Mouse (Mus musculus): ENCODE data around the gene Btbd2.
"Not testable (repeated sequence)": the region's sequence is repeated elsewhere in the genome, so short reads cannot be mapped to it uniquely, and the experiment has no call there.

Gene Btbd2

DNA sequence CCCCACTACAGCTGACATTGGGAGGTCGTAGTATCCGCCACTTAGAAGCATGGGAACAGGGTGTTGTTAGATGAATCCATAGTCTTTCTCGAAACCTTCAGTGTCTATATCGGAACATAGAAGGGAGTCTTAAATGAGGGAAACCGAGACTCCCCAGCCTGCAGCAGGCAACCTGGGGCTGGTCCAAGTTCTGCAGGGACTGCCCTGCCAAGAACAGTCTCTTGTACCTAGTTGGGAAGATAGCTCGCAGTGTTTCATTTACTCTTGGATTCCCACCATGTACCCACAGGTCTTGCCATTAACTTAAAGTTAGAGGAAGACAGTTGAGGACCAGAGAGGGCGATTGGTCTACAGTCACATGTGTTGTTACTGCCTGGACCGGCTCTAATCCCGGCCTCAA, 36.5 kb downstream of the Btbd2 start:
- in situ Hi-C loops (cut with MboI; ENCODE audit: unreplicated experiment in 2 of 2) = loop anchor here in 1 of 2 experiments (5.0 kb wide), 1 partner anchor 37 kb away; the partner anchor contains the start of gene Btbd2

GRCm38 (mm10) chr10:80619465-80620244, 37.2 kb downstream of the Btbd2 start:
- in situ Hi-C loops (cut with MboI; ENCODE audit: unreplicated experiment in 2 of 2) = loop anchor here in 1 of 2 experiments (5.0 kb wide), 1 partner anchor 38 kb away; the partner anchor contains the start of gene Btbd2

DNA sequence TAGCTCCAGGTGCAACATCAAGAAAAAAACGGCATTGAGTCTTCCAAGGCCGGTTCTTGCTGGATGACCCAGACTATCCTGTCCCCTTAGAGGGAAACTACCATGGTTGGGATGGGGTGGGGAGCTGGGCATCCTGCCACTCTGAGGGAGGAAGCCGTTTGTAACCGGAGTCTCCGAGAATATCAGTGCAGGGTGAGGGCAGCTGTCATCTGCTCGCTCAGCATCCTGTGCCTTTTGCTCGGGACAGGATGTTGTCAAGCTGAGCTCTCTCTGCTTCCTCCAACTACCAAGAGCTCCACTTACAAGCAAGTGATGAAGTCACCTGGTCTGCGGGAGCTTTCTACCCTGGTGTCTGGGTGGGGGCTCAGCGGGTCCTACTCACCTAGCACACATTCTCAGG, 38.7 kb downstream of the Btbd2 start:
- in situ Hi-C loops (cut with MboI; ENCODE audit: unreplicated experiment in 2 of 2) = no loop called here

- in situ Hi-C loops (cut with MboI; ENCODE audit: unreplicated experiment in 2 of 2) = loop anchor here in 1 of 2 experiments (5.0 kb wide), 2 partner anchors 37 to 73 kb away; partner anchors contain the start of gene Klf16
Measured at GRCm38 (mm10) chr10:80614351-80614750, 42.5 kb downstream of the Btbd2 start.

GRCm38 (mm10) chr10:80613821-80614220, 43.0 kb downstream of the Btbd2 start:
- in situ Hi-C loops (cut with MboI; ENCODE audit: unreplicated experiment in 2 of 2) = loop anchor here in 1 of 2 experiments (5.0 kb wide), 2 partner anchors 37 to 73 kb away; partner anchors contain the start of gene Klf16

GRCm38 (mm10) chr10:80611905-80612304, 45.0 kb downstream of the Btbd2 start:
- in situ Hi-C loops (cut with MboI; ENCODE audit: unreplicated experiment in 2 of 2) = loop anchor here in 1 of 2 experiments (5.0 kb wide), 2 partner anchors 35 to 75 kb away; partner anchors contain the start of gene Klf16

DNA sequence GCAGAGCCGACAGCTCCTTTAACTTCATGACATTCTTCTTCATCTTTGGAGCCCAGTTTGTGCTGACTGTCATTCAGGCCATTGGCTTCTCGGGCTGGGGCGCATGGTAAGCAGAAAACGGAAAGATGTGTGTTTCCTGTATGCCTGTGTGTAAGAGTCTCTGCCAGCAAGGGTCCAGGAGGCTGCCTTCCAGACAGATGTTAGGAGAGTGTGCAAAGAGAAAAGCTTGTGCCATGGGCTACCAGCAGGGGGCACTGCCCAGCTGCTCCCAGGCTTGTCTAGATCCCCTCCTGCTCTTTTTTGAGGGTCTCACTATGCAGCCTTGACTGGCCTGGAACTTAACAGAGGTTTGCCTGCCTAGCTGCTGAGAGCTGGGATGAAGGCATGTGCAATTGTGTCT, 45.8 kb downstream of the Btbd2 start:
- in situ Hi-C loops (cut with MboI; ENCODE audit: unreplicated experiment in 2 of 2) = loop anchor here in 1 of 2 experiments (5.0 kb wide), 2 partner anchors 34 to 76 kb away; partner anchors contain the start of gene Klf16

GRCm38 (mm10) chr10:80610116-80610785, 46.6 kb downstream of the Btbd2 start:
- in situ Hi-C loops (cut with MboI; ENCODE audit: unreplicated experiment in 2 of 2) = loop anchor here in 1 of 2 experiments (5.0 kb wide), 2 partner anchors 33 to 77 kb away; partner anchors contain the start of gene Klf16

GRCm38 (mm10) chr10:80609269-80609924, 47.5 kb downstream of the Btbd2 start:
- in situ Hi-C loops (cut with MboI; ENCODE audit: unreplicated experiment in 2 of 2) = no loop called here

DNA sequence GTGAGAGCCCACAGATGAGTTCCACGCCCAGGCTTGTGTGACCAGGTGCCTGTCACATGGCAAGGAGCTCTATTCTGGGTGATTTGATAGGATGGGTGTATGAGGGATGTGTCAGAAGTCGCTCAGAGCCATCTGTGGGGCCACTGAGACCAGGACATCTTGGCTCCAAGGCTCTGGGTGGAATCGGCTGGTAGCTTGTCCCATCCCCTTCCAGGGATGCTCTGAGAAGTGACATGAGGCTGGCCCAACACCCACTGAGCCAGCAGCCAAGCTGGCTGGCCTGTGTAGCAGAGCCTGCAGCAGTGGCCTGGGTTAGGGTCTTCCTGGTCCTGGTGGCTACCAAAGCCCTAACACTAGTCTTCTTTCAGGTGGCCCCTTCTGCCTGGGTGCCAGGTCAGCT, 48.4 kb downstream of the Btbd2 start:
- in situ Hi-C loops (cut with MboI; ENCODE audit: unreplicated experiment in 2 of 2) = no loop called here

- in situ Hi-C loops (cut with MboI; ENCODE audit: unreplicated experiment in 2 of 2) = no loop called here
Measured at GRCm38 (mm10) chr10:80606737-80607350, 50.0 kb downstream of the Btbd2 start.

DNA sequence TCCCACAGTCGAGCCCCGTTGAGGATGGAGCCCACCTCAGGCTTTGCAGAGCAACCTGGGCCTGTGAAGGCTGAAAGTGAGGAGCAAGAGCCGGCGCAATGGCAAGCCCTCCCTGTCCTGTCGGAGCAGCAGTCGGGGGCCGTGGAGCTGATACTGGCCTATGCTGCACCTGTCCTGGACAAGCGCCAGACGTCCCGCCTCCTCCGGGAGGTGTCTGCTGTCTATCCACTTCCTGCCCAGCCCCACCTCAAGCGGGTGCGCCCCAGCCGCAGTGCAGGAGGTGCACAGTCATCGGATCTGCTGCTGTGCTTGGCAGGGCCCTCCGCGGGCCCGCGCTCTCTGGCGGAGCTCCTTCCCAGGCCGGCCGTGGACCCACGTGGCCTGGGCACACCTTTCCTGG, 50.6 kb downstream of the Btbd2 start:
- in situ Hi-C loops (cut with MboI; ENCODE audit: unreplicated experiment in 2 of 2) = no loop called here

DNA sequence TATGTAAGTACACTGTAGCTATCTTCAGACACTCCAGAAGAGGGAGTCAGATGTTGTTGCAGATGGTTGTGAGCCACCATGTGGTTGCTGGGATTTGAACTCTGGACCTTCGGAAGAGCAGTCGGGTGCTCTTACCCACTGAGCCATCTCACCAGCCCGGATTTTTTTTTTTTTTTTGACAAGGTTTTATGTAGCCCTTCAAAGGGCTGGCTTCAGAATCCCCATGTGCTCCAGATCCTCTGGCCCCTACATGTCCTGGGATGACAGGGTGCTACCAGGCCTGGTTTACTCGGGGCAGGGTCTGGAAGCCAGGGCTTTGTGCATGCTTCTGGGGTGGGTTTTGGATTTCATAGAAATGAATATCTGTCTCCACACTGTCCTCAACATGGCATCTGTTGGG, 51.1 kb downstream of the Btbd2 start, which contains the start of gene Gm49322:
Gene Gm49322, plus strand, starts transcription at position 301 of the 400 bp plus-strand sequence.
- in situ Hi-C loops (cut with MboI; ENCODE audit: unreplicated experiment in 2 of 2) = not testable (repeated sequence)

DNA sequence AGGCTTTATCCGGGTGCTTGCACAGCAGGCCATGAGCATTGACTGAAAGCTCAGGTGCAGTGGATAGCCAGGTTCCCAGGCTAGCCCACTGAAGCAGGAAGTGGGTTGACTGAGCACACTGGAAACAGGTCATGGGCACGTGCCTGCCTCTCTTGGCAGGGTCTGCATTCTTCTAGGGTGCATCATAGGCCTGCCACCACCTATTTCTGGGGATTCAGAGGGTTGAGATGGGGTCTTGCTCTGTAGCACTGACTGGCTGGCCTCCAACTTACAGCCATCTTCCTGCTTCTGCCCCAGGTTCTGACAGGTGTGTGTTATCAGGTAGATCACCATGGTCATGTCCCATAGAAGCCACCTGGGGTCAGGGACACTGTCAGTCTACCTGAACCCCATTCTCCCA, 51.9 kb downstream of the Btbd2 start:
- in situ Hi-C loops (cut with MboI; ENCODE audit: unreplicated experiment in 2 of 2) = no loop called here

DNA sequence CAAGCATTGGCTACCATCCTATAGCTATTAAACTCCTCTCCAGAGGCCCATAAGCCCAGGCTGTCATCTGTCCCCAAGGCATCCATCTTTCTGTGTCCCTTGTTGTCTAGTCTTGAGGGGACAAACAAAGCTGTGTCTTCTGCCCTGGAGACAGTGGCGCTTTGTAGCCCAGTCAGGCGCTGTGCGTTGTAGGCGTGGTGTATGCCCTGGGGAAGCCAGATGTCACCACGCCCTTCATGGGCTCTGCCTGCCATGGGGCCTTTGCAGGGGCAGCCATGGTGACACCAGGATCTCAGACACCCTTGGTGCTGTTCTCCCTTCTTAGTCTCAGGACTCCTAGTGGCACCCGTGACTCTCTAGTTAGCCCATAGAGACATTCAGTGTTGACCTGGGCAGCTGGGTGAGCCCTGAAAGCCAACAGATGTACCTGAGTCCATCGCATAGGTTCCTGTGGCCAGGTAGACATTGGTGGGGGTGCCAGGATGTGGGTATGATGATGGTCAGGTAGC, 52.8 kb downstream of the Btbd2 start:
- in situ Hi-C loops (cut with MboI; ENCODE audit: unreplicated experiment in 2 of 2) = no loop called here

GRCm38 (mm10) chr10:80603364-80603763, 53.5 kb downstream of the Btbd2 start:
- in situ Hi-C loops (cut with MboI; ENCODE audit: unreplicated experiment in 2 of 2) = no loop called here

- in situ Hi-C loops (cut with MboI; ENCODE audit: unreplicated experiment in 2 of 2) = no loop called here
Measured at GRCm38 (mm10) chr10:80602698-80603325, 54.1 kb downstream of the Btbd2 start, which contains the start of the genes Scamp4 and Adat3. TSS of gene Scamp4 (plus strand) at chr10:80602872. TSS of gene Adat3 (plus strand) at chr10:80602880.

DNA sequence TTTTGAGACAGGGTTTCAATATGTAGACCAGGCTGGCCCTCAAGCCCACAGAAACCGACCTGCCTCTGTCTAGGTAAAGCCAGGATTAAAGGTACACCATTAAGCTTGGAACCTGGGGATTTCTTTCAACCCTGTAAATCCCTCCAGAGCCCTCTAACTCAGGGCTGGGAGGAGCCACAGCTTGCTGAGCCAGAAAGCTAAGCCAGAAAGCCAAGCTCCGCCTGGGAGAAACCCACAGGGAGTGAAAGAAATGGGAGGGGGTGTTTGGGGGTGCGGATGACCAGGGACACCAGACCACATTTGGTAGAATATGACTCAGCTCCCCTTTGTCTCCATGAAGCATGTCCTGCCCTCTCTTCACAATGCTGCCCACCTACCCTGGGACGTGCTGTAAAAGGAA, 60.6 kb downstream of the Btbd2 start:
- in situ Hi-C loops (cut with MboI; ENCODE audit: unreplicated experiment in 2 of 2) = no loop called here
